Mouse (Mus musculus) lung, postnatal 0 days (tissue): ENCODE results near the gene Susd1.

Source experiments
- CTCF ChIP-seq: IDR thresholded peaks from 2 replicates; pipeline ENCODE4 v1.5.1; 2016; ENCODE audit warnings: antibody characterized with exemption, mild to moderate bottlenecking
- EP300 ChIP-seq: IDR thresholded peaks from 2 replicates; pipeline ENCODE4 v1.6.1; 2016; ENCODE audit warnings: antibody characterized with exemption, mild to moderate bottlenecking, control low read depth

DNA sequence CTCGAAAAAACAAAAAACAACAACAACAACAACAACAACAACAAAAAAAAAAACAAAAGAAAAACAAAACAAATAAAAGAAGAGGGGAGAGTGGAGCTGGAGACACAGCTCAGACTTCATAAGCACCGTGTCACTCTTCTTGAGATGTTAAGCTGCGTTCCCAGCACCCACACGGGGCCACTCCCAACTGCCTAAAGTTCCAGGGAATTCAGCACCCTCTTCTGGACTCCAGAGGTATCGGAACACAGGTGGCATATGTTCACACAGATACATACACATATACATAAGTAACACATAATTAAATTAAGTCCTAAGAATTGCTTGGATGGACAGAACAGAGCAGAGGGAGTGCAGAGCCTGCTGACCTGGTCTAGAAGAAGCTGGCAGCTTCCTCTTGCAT lies 25.0 kb downstream of the Susd1 start:
- TF ChIP-seq EP300 (no peak), CTCF (no peak)
